Mouse (Mus musculus): ENCODE data around the gene Gns.

DNA sequence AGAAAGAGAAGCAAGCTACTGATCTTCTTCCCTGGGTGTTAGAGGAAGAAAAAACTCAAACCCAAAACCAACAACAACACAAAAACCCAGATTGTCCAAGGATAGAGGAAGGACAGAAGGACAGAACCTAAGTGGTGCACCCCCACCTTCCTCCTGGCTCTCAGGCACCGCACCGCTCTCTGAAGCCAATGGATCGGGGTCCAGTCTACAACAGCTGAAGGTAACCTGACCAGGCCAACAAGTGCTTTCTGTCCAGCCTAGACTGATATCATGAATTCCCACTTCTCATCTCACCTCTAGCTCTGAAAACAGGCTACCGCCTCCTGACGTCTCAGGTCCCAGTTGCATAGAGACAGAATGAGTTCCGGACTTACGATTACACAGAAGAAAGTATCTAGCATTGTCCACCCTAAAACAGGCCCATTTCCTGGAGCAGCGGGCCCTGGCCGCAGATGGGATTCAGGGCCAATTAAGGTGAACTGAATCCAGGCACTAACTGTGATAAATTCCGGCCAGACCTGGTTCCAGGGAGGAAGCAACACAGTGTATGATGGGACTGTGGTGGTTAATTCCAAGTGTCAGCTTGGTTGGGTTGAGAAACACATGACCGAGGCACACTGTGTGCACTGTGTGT, 56.9 kb downstream of the Gns start:
- TF ChIP-seq CTCF (IDR thresholded peaks at IDR 0.05; ENCODE audit: low read depth, low read length) (no peak), POLR2A (IDR thresholded peaks at IDR 0.05; ENCODE audit: extremely low read depth, insufficient read depth, low read length) (no peak)

Measured in liver, adult 2 months (tissue).